Mouse (Mus musculus): Measurements from ENCODE around the gene Atp13a3. TPM values are rescaled to one million over a fixed set of nuclear protein-coding genes. Genes with fewer than 3 reads are reported as not detected.
A peak's percentile ranks its signal among the peaks of the same experiment; 100 is the strongest.

Atp13a3 gene
- total RNA-seq, 2 experiments from 2014 or later = 29.7 to 34.1 TPM

GRCm38 (mm10) chr16:30282844-30283495, 122.8 kb downstream of the Atp13a3 start, which contains the start of gene Lrrc15:
Gene Lrrc15 (minus strand): TSS chr16:30283256.
- no peak for DNase-seq (ENCODE audit: low spot score)

- DNase-seq (ENCODE audit: low spot score) = no peak
Measured at GRCm38 (mm10) chr16:30280676-30281297, 125.0 kb downstream of the Atp13a3 start.

GRCm38 (mm10) chr16:30278406-30278805, 127.4 kb downstream of the Atp13a3 start:
- DNase-seq (ENCODE audit: low spot score) = no peak

GRCm38 (mm10) chr16:30275558-30276340, 130.0 kb downstream of the Atp13a3 start:
- DNase-seq (ENCODE audit: low spot score) = no peak

GRCm38 (mm10) chr16:30273065-30273464, 132.7 kb downstream of the Atp13a3 start:
- no peak for DNase-seq (ENCODE audit: low spot score)

- no peak for DNase-seq (ENCODE audit: low spot score)
Measured at GRCm38 (mm10) chr16:30271941-30272595, 133.7 kb downstream of the Atp13a3 start.

GRCm38 (mm10) chr16:30271223-30271761, 134.5 kb downstream of the Atp13a3 start:
- DNase-seq (ENCODE audit: low spot score) = no peak

GRCm38 (mm10) chr16:30267359-30267758, 138.4 kb downstream of the Atp13a3 start, which contains the start of gene Cpn2:
Gene Cpn2 (minus strand): TSS chr16:30267499.
- no peak for DNase-seq (ENCODE audit: low spot score)

GRCm38 (mm10) chr16:30266561-30266960, 139.2 kb downstream of the Atp13a3 start:
- DNase-seq (ENCODE audit: low spot score) = no peak

- DNase-seq (ENCODE audit: low spot score) = no peak
Measured at GRCm38 (mm10) chr16:30265611-30266010, 140.2 kb downstream of the Atp13a3 start.

- DNase-seq (ENCODE audit: low spot score) = no peak
Measured at GRCm38 (mm10) chr16:30263156-30263555, 142.6 kb downstream of the Atp13a3 start.

- DNase-seq (ENCODE audit: low spot score) = peak; percentile 64
Measured at GRCm38 (mm10) chr16:30262664-30263063, 143.1 kb downstream of the Atp13a3 start.

Other genes with a start within 250 kb of the Atp13a3 start
- under 1 TPM in 1 of 2 experiments, not detected in 1; 0.05 TPM for gene Cpn2, start 138.5 kb downstream of the Atp13a3 start, total RNA-seq (2021)
- gene Lrrc15, start 122.7 kb downstream of the Atp13a3 start, total RNA-seq (2021) = under 1 TPM; 0.14 to 0.47 TPM
- not detected for gene Gp5, start 95.2 kb downstream of the Atp13a3 start, total RNA-seq (2021)
- 1 to 10 TPM; 1.3 to 1.9 TPM for gene Tmem44, start 144.9 kb upstream of the Atp13a3 start, total RNA-seq (2021)
- 10 to 100 TPM; 18.6 to 18.9 TPM for gene Lsg1, start 181.6 kb upstream of the Atp13a3 start, total RNA-seq (2021)
- 1 to 10 TPM; 4.3 to 6.6 TPM for gene Fam43a, start 193.7 kb upstream of the Atp13a3 start, total RNA-seq (2021)

Data from gastrocnemius, adult 18-20 months (tissue).